Mouse (Mus musculus) embryonic fibroblast, embryonic 13.5 days (primary cell): Measurements from ENCODE around the gene Pilrb2.

Source experiments
- CTCF ChIP-seq: IDR thresholded peaks from 2 replicates; pipeline ENCODE4 v1.5.1; 2011; ENCODE audit warnings: mild to moderate bottlenecking, control low read depth, low read length, moderate library complexity, borderline replicate concordance; ENCODE audit not compliant: insufficient read depth
- POLR2A ChIP-seq: IDR thresholded peaks from 2 replicates; pipeline ENCODE4 v1.6.1; 2011; ENCODE audit warnings: low read depth, mild to moderate bottlenecking, control low read depth, low read length, moderate library complexity

GRCm38 (mm10) chr5:137897812-137898211 lies 26.2 kb upstream of the Pilrb2 start:
- TF ChIP-seq POLR2A (no peak), CTCF (no peak)
